Mouse (Mus musculus) adrenal gland, adult 10 weeks (tissue): ENCODE data around the gene Cers6. TPM values are rescaled to one million over a fixed set of nuclear protein-coding genes. Genes with fewer than 3 reads are reported as not detected.

Source experiments
- polyA plus RNA-seq: library from polyadenylated mRNA; stranded (reverse); fragments of 350-450 nt; fragmentation: Illumina TruSeq; extraction: RNeasy Lipid Tissue Mini Kit (QIAGEN cat#74804); gene quantifications from one replicate; pipeline ENCODE4 v1.2.3, GENCODE M21; 2014; ENCODE audit warnings: low read depth, low replicate concordance

The Cers6 gene
- 5.7 TPM for polyA plus RNA-seq

DNA sequence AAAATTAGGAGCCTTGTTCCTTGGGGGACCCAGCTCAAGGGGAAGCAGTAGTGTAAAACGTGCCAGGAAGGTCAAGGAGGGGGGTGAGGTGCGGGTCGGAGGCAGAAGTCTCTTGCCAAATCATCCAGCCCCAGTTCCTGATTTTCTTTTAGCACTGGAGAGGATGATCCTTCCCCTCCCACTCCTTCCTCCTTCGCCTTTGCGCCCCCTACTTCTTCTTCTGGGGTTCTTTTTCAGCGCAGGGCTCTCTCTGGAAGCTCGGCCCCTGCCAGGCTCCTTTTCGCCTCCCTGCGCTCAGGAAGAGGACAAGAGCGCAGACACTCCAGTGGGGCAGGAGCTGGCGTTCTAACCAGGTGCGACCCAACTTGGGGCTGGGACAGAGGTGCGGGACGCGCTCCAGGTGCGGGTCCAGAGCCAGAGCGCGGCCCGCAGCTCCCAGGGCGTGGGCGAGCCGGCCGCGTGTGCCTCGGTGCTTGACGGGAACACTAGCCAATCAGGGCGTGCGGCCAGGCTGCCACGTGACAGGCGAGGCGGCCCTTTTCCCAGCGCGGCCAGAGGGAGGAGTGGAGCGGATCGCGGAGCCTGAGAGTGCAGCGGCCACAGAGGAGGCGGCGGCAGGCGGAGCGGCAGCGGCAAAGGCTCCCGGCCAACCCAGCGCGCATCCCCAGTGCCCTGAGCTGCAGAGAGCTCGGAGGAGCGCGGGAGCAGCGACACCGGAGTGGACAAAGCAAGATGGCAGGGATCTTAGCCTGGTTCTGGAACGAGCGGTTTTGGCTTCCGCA, at the start of gene Cers6:
Cers6 (plus strand) TSS at position 538 of the 782 bp plus-strand sequence.

DNA sequence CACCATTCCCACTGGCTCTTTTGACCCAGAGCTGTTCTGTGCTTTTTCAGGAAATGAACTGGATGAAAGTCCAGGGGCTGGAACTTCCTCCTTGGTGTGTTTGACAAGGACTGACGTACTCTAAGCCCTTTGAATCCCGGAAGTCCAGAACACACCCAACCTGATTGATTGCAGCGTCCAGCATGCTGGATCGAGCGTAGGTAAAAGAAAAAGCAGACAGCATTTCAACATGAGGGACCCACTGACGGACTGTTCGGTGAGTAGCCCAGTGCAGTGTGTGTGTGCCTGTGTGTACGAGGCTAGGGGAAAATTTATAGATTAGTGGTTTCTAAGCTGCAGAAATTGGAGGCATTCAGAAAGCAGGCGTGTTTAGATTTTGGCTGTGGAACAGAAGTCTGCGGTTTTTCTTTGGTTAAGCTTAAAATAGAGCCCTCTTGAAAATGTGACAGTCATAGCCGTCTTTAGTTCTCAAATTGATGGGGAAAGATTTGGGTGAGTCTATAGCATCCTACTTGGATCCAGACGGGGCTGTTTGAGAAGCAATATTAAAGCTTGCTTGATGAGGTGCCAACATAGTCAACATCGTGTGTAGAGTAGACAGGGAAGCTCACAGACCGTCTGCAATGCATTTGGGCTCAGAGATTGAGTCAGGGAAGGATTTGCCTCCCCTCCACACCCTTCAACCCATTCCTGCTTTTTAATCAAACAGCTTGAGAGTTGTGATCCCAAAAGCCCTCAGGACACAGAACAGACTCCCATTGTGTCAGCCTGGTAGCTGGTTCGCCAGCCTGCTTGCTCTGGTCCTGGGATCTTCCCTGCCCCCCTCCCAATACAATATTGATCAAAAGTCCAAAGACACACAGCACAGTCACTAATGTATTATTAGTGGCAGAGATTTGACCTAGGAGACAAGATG, 274.7 kb downstream of the Cers6 start, which contains the start of gene Nostrin:
Nostrin (plus strand) TSS at position 140 of the 916 bp plus-strand sequence.

Other genes with a start within 250 kb of the Cers6 start
- not detected for gene 4932414N04Rik, start 205.0 kb upstream of the Cers6 start, polyA plus RNA-seq